ENCODE assay signal across 9 mouse cellular contexts in genomic region chr6:91114716-91115115, GRCm38 (mm10). TPM values are rescaled to one million over a fixed set of nuclear protein-coding genes. Genes with fewer than 3 reads are reported as not detected.
DNase-seq lines count a peak whose midpoint lies in the region; ATAC-seq and TF ChIP-seq lines count a peak whose summit lies in the region.
"Had no signal": no experiment of that assay in that cellular context is flagged by ENCODE, and none has a peak within 500 bp of the region (broad histone marks: within the 10 kb centered on the region; RNA-seq: fewer than 3 reads in every experiment).

No protein-coding gene starts in this region.

- H3K36me3 ChIP-seq in heart, embryonic 15.5 days: no peaks in the 10 kb centered on the region
- no peaks in the 10 kb centered on the region for H3K36me3 ChIP-seq in spleen, adult 2 months (ENCODE audit: control insufficient read depth, insufficient read depth, low read length)
- H3K36me3 ChIP-seq in liver, embryonic 14.5 days (replicated peaks; ENCODE audit: control insufficient read depth, insufficient read depth, low read depth): peaks cover 7% of the 10 kb centered on the region

- 0 out of 2 replicates have a peak overlapping the region, but pooled peaks have one; percentile 3 for H3K9ac ChIP-seq in heart, embryonic 15.5 days
- peak overlapping the region; percentile 79 for H3K9ac ChIP-seq in liver, embryonic 14.5 days (replicated peaks)

- TF ChIP-seq CTCF in spleen, adult 2 months (IDR thresholded peaks at IDR 0.05; ENCODE audit: extremely low read depth, insufficient read depth, insufficient read length, insufficient replicate concordance): no peak
- no peak for TF ChIP-seq CTCF in liver, embryonic 14.5 days (IDR thresholded peaks at IDR 0.05; ENCODE audit: low read depth)
- no peak for TF ChIP-seq CTCF in gastrocnemius, adult 2 months (IDR thresholded peaks at IDR 0.05)

- TF ChIP-seq EP300 in liver, embryonic 14.5 days (IDR thresholded peaks at IDR 0.05; ENCODE audit: low read depth): no peak

- no peaks in the 10 kb centered on the region for H3K9me3 ChIP-seq in heart, embryonic 15.5 days (replicated peaks)
- no peaks in the 10 kb centered on the region for H3K9me3 ChIP-seq in liver, embryonic 14.5 days (ENCODE audit: control insufficient read depth, low read length)

- H3K4me3 ChIP-seq in heart, embryonic 15.5 days: no peak overlapping the region
- H3K4me3 ChIP-seq in spleen, adult 2 months (ENCODE audit: extremely low read depth, insufficient read depth, insufficient read length): peak overlapping the region; percentile 26; the same call in 1 of the 2 replicates
- peak overlapping the region; percentile 52 to 73 for H3K4me3 ChIP-seq in liver, embryonic 14.5 days (ENCODE audit: insufficient read depth in 1 of 2, low read depth in 2 of 2, low read length in 2 of 2)
- no peak overlapping the region for H3K4me3 ChIP-seq in gastrocnemius, adult 2 months

- H3K27me3 ChIP-seq in heart, embryonic 15.5 days: no peaks in the 10 kb centered on the region
- no peaks in the 10 kb centered on the region for H3K27me3 ChIP-seq in spleen, adult 2 months (ENCODE audit: control insufficient read depth, insufficient read depth, low read length)
- H3K27me3 ChIP-seq in liver, embryonic 14.5 days (ENCODE audit: control insufficient read depth, insufficient read depth, low read length): no peaks in the 10 kb centered on the region

- TF ChIP-seq POLR2A in spleen, adult 2 months (IDR thresholded peaks at IDR 0.05; ENCODE audit: low read depth, low read length): no peak; the same call in 1 of the 2 replicates

- no peak for DNase-seq in heart, adult 9 months (ENCODE audit: low spot score in 2 of 2)
- DNase-seq in spleen, adult 2 months (ENCODE audit: low read depth in 1 of 2, low spot score in 2 of 2): no peak
- no peak for DNase-seq in spleen, postnatal 10 days (ENCODE audit: low spot score in 2 of 2)
- DNase-seq in liver, embryonic 14.5 days (ENCODE audit: low read depth in 3 of 3, low spot score in 3 of 3): no peak
- DNase-seq in thymus, postnatal 25 days: peak; percentile 62
- DNase-seq in cerebellum, adult 18-20 months: no peak
- no peak for DNase-seq in gastrocnemius, adult 2 months
- DNase-seq: spleen, adult 18-20 months had no signal

- intact Hi-C loops in gastrocnemius, adult 2 months (cut with DNase I): loop anchor here (5.0 kb wide), 1 partner anchor 37 kb away; no protein-coding TSS in a partner anchor

- 41% methylated on average over 2 of the region's 2 CpGs for WGBS in heart, embryonic 15.5 days
- WGBS in spleen, adult 2 months: 8% methylated on average over 2 of the region's 2 CpGs
- WGBS in liver, embryonic 14.5 days (ENCODE audit: insufficient replicate concordance): 21% methylated on average over 2 of the region's 2 CpGs

- H3K4me1 ChIP-seq in heart, embryonic 15.5 days (replicated peaks): peaks cover 16% of the 10 kb centered on the region; the same call in 1 of the 2 replicates
- peaks cover 25% of the 10 kb centered on the region for H3K4me1 ChIP-seq in spleen, adult 2 months (ENCODE audit: control insufficient read depth, insufficient read depth, insufficient read length)
- H3K4me1 ChIP-seq in liver, embryonic 14.5 days (replicated peaks; ENCODE audit: control insufficient read depth in 2 of 2, insufficient read depth in 2 of 2, low read length in 1 of 2): peaks cover 50 to 54% of the 10 kb centered on the region in 2 experiments

- peak overlapping the region; percentile 94; the same call in 1 of the 2 replicates for H3K4me2 ChIP-seq in heart, embryonic 15.5 days
- peak overlapping the region; percentile 67 for H3K4me2 ChIP-seq in liver, embryonic 14.5 days (ENCODE audit: low read depth)

- H3K27ac ChIP-seq in heart, embryonic 15.5 days: peak overlapping the region; percentile 22; the same call in 1 of the 2 replicates
- H3K27ac ChIP-seq in spleen, adult 2 months (ENCODE audit: insufficient read depth, low read length): peak overlapping the region; percentile 92
- H3K27ac ChIP-seq in liver, embryonic 14.5 days: peak overlapping the region; percentile 68
- no peak overlapping the region for H3K27ac ChIP-seq in gastrocnemius, adult 2 months

- ATAC-seq in heart, embryonic 15.5 days (replicated peaks; ENCODE audit: insufficient number of reproducible peaks, insufficient read depth, low FRiP score, low read depth): no peak
- no peak for ATAC-seq in liver, embryonic 14.5 days (ENCODE audit: insufficient read depth)

RNA-seq across cellular contexts. Expression of gene Nup210, which starts 1.9 kb away (rescaled TPM):
- polyA plus RNA-seq in heart, embryonic 15.5 days (2015; fragmentation: Nextera tagmentation; extraction: Ambion mirVana): 6.2 and 12.0 TPM in 2 replicates
- polyA plus RNA-seq in spleen, adult 2 months (2012; rRNA removed): 176 and 180 TPM in 2 replicates
- 24.4 and 32.4 TPM in 2 replicates for polyA plus RNA-seq in liver, embryonic 14.5 days (2012; rRNA removed)
- 35.1 and 38.5 TPM in 2 replicates for polyA plus RNA-seq in liver, embryonic 14.5 days (2014; fragmentation: Nextera tagmentation; extraction: Ambion mirVana)
- 10 to 100 TPM; 18.8 to 31.7 TPM for total RNA-seq in gastrocnemius, adult 2 months (2021)

RNA-seq across cellular contexts. Expression of gene Hdac11, which starts 41.7 kb away (rescaled TPM):
- 8.7 and 10.4 TPM in 2 replicates for polyA plus RNA-seq in heart, embryonic 15.5 days (2015; fragmentation: Nextera tagmentation; extraction: Ambion mirVana)
- 8.3 and 8.9 TPM in 2 replicates for polyA plus RNA-seq in spleen, adult 2 months (2012; rRNA removed)
- polyA plus RNA-seq in liver, embryonic 14.5 days (2012; rRNA removed): 9.2 and 12.1 TPM in 2 replicates
- polyA plus RNA-seq in liver, embryonic 14.5 days (2014; fragmentation: Nextera tagmentation; extraction: Ambion mirVana): 4.8 and 6.0 TPM in 2 replicates
- 1 to 10 TPM; 5.1 to 6.5 TPM for total RNA-seq in gastrocnemius, adult 2 months (2021)

Comparison
In these comparisons a context has a peak if more than half of its experiments do, and no peak if none do; other contexts are left out.
1. H3K4me3 ChIP-seq: peak in spleen, adult 2 months (single experiment) and liver, embryonic 14.5 days (2 of 2); none in heart, embryonic 15.5 days (single experiment) and gastrocnemius, adult 2 months (single experiment).